Mouse (Mus musculus) liver, adult 2 months (tissue): ENCODE results near the gene Rab3ip.

ENCODE experiments used
- CTCF ChIP-seq: fragments of 200-500 bp; IDR thresholded peaks from 2 replicates; pipeline ENCODE4 v1.5.1; 2011; ENCODE audit warnings: low read depth, low read length, control low read depth
- POLR2A ChIP-seq: fragments of 200-500 bp; IDR thresholded peaks from 2 replicates; pipeline ENCODE4 v1.6.1; 2011; ENCODE audit warnings: low read length, control low read depth; ENCODE audit not compliant: insufficient read depth; ENCODE audit errors: extremely low read depth

- no peak for TF ChIP-seq POLR2A
- TF ChIP-seq CTCF = no peak
Measured at GRCm38 (mm10) chr10:116966065-116966464, 15.5 kb upstream of the Rab3ip start.
